Comparison of ENCODE assay signal across 16 mouse cellular contexts in the genomic region with DNA sequence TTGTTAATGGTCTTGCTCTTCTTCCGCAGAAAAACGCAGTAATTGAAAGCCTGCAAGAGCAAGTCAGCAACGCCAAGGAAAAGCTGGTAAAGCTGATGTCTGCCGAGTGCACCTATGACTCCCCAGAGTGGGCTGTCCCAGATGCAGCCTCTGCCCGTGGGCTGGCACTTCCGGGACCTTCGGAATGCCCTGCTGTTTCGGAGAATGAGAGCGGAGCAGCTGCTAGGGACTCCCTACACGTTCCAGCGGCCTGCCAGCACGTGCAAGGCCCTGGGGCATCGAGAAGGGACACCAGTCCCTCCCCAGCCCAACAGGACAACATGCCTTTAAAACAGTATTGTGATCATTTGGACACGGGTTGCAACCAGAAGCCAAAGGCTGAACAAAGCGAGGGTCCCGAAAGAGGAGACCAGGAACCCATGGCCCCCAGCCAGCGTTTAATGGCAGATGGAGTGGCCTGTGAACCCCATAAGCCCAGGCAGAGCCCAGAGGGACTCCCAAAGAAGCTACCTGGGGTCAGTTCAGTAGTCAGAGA.
"Had no signal": no experiment of that assay in that cellular context is flagged by ENCODE, and none has a peak within 500 bp of the region (broad histone marks: within the 10 kb centered on the region; RNA-seq: fewer than 3 reads in every experiment).

No protein-coding gene starts in this region.

- H3K36me3 ChIP-seq: kidney, embryonic 15.5 days; liver, embryonic 15.5 days; lung, embryonic 15.5 days; midbrain, embryonic 15.5 days had no signal

- H3K4me1 ChIP-seq: kidney, embryonic 15.5 days; liver, embryonic 15.5 days; lung, embryonic 15.5 days had no signal

- H3K9me3 ChIP-seq: kidney, embryonic 15.5 days; liver, embryonic 15.5 days; lung, embryonic 15.5 days; midbrain, embryonic 15.5 days; neural tube, embryonic 13.5 days had no signal

- H3K4me3 ChIP-seq: kidney, embryonic 15.5 days; liver, embryonic 15.5 days; lung, embryonic 15.5 days; megakaryocyte, embryonic 14.5 days; midbrain, embryonic 15.5 days; neural tube, embryonic 13.5 days had no signal

- H3K9ac ChIP-seq: kidney, embryonic 15.5 days; liver, embryonic 15.5 days; lung, embryonic 15.5 days; midbrain, embryonic 15.5 days; neural tube, embryonic 13.5 days had no signal

- DNase-seq: kidney, adult 2 months; kidney, postnatal 14 days; kidney, postnatal 4 days; lung, adult 18-20 months; lung, postnatal 10 days; lung, postnatal 36 days; thymus, adult 18-20 months; thymus, postnatal 36 days had no signal

- ATAC-seq: intestine, postnatal 0 days; midbrain, embryonic 15.5 days had no signal

- H3K4me2 ChIP-seq: kidney, embryonic 15.5 days; liver, embryonic 15.5 days; lung, embryonic 15.5 days; midbrain, embryonic 11.5 days; midbrain, embryonic 15.5 days; neural tube, embryonic 13.5 days had no signal

- H3K27me3 ChIP-seq: kidney, embryonic 15.5 days; liver, embryonic 15.5 days; lung, embryonic 15.5 days; midbrain, embryonic 15.5 days; neural tube, embryonic 13.5 days had no signal

- H3K27ac ChIP-seq: kidney, embryonic 15.5 days; liver, embryonic 15.5 days; lung, embryonic 15.5 days; midbrain, embryonic 15.5 days; neural tube, embryonic 13.5 days had no signal
